Mouse (Mus musculus) bone marrow macrophage, adult 2 months (primary cell): ENCODE measurements around the gene Tbxas1.

Experiments
- CTCF ChIP-seq: IDR thresholded peaks from 2 replicates; pipeline ENCODE4 v1.5.1; 2012; ENCODE audit warnings: low read depth, mild to moderate bottlenecking, low read length, moderate library complexity
- POLR2A ChIP-seq: IDR thresholded peaks from 2 replicates; pipeline ENCODE4 v1.6.1; 2012; ENCODE audit warnings: mild to moderate bottlenecking, low read depth, low read length, borderline replicate concordance

DNA sequence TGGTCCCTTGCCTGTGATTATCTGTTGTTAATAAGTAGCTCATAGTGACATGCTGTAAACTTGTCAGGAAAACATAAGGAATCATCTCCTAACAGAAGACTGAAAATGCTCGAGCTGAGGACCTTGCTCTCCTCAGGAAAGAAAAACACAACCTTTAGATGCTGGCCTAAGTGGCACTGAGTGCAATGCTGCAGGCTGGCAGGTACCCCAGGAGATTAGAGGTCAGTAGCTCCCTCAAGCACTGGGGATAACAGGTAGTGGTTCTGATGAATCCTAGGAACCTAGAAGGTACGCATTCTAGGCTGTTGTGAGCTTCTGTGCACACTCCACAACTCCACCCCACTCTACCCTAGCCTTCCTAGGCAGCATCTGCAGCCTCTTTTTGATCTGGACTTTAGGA is 8.4 kb upstream of the Tbxas1 start:
- TF ChIP-seq CTCF (no peak), POLR2A (no peak)
